ENCODE assay signal across 19 mouse cellular contexts in the genomic region with DNA sequence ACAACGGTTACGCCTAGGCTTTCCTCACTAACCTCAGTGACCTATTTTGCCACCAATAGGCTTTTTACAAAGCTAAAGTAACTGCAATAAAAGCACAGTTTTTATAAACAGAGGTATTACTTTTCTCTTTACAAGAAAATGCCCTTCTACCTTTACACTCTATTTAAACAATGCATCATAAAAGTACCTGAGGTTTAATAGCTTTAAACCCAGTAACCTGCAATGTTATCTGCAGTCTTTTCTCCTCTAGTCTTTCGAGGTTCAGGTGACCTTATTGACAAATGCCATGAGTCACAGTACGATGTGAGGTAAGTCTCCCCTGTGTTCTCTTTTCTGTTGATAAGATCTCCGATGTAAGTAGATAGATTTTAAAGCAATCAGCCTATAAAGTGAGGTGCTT.
"Had no signal": no experiment of that assay in that cellular context is flagged by ENCODE, and none has a peak within 500 bp of the region (broad histone marks: within the 10 kb centered on the region; RNA-seq: fewer than 3 reads in every experiment).

No protein-coding gene starts in this region.

- ATAC-seq: midbrain, embryonic 16.5 days had no signal

- H3K27me3 ChIP-seq: megakaryocyte, embryonic 14.5 days; neural tube, embryonic 13.5 days; neural tube, embryonic 15.5 days had no signal

- DNase-seq: lung, adult 18-20 months; lung, embryonic 14.5 days; lung, postnatal 10 days; lung, postnatal 4 days; midbrain, embryonic 14.5 days; retina, postnatal 1 day; right cerebral cortex, adult 18-20 months; right cerebral cortex, postnatal 25 days; right cerebral cortex, postnatal 4 days; spleen, adult 18-20 months; thymus, adult 18-20 months; thymus, postnatal 14 days; thymus, postnatal 36 days had no signal

- H3K36me3 ChIP-seq: neural tube, embryonic 13.5 days; neural tube, embryonic 15.5 days had no signal

- H3K9me3 ChIP-seq: neural tube, embryonic 13.5 days; neural tube, embryonic 15.5 days had no signal

- H3K4me3 ChIP-seq: megakaryocyte, embryonic 14.5 days; myocyte; neural tube, embryonic 13.5 days; neural tube, embryonic 15.5 days had no signal

- H3K4me2 ChIP-seq: lung, embryonic 14.5 days; midbrain, embryonic 11.5 days; neural tube, embryonic 13.5 days; neural tube, embryonic 15.5 days had no signal

- H3K9ac ChIP-seq: lung, embryonic 14.5 days; neural tube, embryonic 13.5 days; neural tube, embryonic 15.5 days had no signal

- H3K4me1 ChIP-seq: megakaryocyte, embryonic 14.5 days; neural tube, embryonic 13.5 days; neural tube, embryonic 15.5 days had no signal

- H3K27ac ChIP-seq: neural tube, embryonic 13.5 days; neural tube, embryonic 15.5 days had no signal
